Mouse (Mus musculus): ENCODE measurements around the gene Ndufa7.
"Not testable (repeated sequence)": the region's sequence is repeated elsewhere in the genome, so short reads cannot be mapped to it uniquely, and the experiment has no call there.

GRCm38 (mm10) chr17:33884320-33884719 lies 59.9 kb downstream of the Ndufa7 start:
- not testable (repeated sequence) for TF ChIP-seq CTCF, EP300 (IDR thresholded peaks at IDR 0.05; ENCODE audit: low read depth)

Data from heart, postnatal 0 days (tissue).